Mouse (Mus musculus) hematopoietic multipotent progenitor cell, adult 10-12 weeks (in vitro differentiated cells): ENCODE data around the gene Olfr902. TPM values are rescaled to one million over a fixed set of nuclear protein-coding genes. Genes with fewer than 3 reads are reported as not detected.

Source experiments
- polyA plus RNA-seq: library from polyadenylated mRNA; stranded (reverse); fragments of >175 nt; gene quantifications from 2 replicates; pipeline ENCODE4 v1.2.3, GENCODE M21; 2012; ENCODE audit warnings: low replicate concordance

Olfr902 gene
- polyA plus RNA-seq, result not detected in 2 replicates

DNA sequence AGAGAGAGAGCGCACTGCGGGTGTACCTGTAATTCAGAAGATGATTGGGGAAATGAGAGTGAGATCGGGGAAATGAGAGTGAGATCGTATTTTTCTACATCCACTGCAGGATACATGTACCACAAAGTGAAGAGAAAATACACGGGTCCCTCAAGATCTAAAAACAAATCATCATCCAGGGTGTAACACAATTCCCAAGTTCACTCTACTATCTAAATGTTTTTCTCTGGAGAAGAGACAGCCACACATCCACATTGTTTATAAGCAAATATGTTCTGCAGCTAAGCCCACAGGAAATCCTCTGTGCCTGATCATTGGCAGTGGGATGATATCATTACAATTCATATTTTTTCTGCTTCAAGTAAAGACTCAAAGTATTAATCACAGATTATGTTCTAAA is at the start of gene Olfr902:
Gene Olfr902 (plus strand): TSS at position 301 of the 400 bp plus-strand sequence.

DNA sequence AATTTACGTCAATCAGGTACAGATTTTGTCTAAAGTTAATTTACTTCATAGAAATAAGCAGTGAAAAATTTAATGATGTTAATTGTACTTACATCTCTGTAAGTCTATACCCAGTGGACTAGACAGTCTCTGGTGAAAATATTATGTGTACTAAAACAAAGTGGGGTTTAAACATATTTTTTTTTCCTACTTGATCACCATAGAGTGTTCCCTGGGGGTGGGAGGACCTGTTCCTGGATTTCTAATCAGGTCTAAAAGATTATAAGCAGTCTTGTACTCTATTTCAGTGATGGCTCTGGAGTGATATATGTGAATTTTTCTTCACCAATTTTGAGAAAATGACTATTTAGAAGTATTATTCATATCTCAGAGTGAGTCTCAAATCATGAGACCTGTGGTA is 46.1 kb upstream of the Olfr902 start, which contains the start of gene Olfr147:
Gene Olfr147 (plus strand): TSS at position 301 of the 400 bp plus-strand sequence.

DNA sequence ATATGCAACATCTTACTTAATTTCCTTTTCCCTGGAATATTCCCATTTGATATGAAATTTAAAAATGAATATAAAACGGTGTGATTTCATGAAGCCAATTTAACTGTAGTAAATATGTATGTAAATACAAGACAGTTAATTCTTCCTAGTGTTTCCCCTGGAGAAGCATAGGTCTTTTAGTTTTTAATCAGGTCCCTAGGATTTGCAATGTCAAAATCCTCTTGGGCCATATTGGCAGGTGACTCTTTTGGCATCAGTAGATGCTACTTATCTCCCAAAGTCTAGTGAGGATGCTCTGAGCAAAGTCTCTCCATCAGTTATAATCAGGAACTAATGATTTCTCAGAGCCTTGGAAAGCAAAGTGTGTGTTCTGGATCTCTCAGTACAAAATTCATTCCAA is 18.3 kb upstream of the Olfr902 start, which contains the start of gene Olfr901:
Gene Olfr901 (plus strand): TSS at position 301 of the 400 bp plus-strand sequence.

DNA sequence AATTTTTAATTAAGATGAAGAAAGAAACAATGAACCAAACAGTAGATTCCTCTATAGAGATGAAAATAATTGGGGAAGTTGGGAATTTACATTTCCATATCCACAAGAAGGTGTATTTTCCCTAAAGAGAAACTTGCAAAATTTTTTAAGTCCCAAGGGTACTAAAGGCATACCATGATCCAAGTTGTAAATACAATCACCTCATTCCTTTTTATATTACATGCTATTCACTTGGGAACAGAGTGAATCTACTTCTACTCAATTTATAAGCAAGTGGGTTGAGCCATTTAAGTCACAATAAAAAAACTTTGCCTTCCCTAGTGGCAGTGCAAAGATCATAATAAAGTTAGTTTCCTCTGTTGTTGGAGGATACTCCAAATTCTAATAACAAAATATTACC is 15.4 kb downstream of the Olfr902 start, which contains the start of gene Olfr904:
Gene Olfr904 (plus strand): TSS at position 301 of the 400 bp plus-strand sequence.

DNA sequence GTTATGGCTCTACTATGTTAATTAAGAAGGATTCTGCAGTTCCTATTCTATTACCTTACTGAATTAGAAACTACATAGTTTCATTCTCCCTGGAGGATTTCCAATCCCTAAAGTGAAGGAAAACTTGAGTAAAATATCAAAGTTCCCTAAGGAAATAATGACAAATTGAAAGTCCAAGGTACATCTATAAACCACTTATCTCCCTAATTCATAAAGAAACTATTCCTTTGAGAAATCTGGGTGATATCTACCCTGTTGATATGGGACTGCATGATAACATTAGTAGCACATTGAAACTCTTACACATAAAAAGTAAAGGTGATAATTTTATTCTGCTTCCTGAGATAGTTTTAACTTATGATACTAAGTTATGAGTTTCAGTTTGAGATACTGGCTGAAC is 23.4 kb downstream of the Olfr902 start, which contains the start of gene Olfr905:
Gene Olfr905 (plus strand): TSS at position 301 of the 400 bp plus-strand sequence.

DNA sequence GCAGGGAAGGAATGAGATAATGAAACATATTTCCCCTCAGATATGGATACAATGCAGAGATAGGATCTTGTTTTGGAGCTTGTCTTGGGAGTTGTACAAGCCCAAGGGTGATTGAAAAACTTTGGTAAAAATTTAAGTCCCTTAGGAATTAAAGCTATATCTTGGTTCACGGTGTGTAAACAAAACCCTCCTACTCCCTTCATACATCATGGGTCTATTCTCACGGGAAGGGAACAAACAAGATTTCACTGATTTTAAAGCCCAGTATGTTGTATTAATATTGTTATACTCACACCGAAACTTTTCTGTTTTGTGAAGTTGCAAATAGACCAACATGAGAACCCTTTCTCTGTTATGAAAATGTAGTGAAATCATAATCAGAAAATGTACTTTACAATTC is 39.3 kb downstream of the Olfr902 start, which contains the start of gene Olfr906:
Gene Olfr906 (plus strand): TSS at position 301 of the 400 bp plus-strand sequence.

DNA sequence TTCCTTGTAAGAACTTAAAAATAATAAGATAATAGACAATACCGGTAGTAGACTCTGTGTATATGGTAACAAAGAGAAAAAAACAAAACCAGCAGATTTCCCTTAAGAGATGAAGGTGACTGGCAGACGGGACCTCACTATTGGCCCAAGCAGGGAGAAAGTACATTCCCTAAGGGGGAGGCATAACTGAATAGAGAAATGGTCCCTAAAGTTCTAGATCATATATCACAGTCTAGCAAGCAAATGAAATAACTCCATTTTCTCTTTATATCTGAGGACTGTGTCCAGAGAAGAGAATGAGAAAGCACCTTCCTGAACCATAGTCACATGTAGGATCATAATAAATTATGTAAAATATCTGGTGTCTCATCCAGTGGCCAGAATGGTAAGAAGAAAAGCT is 48.0 kb downstream of the Olfr902 start, which contains the start of gene Olfr907:
Gene Olfr907 (plus strand): TSS at position 301 of the 400 bp plus-strand sequence.

Other genes with a start within 250 kb of the Olfr902 start
- not detected in 2 replicates for gene Olfr893, start 239.3 kb upstream of the Olfr902 start, polyA plus RNA-seq
- not detected in 2 replicates for gene Olfr894, start 229.6 kb upstream of the Olfr902 start, polyA plus RNA-seq
- not detected in 2 replicates for gene Olfr143, start 194.9 kb upstream of the Olfr902 start, polyA plus RNA-seq
- not detected in 2 replicates for gene Olfr895, start 179.8 kb upstream of the Olfr902 start, polyA plus RNA-seq
- gene Olfr896-ps1, start 156.5 kb upstream of the Olfr902 start, polyA plus RNA-seq, result 0.05 TPM in 1 of 2 replicates, not detected in the other
- 0.02 TPM in 1 of 2 replicates, not detected in the other for gene Olfr25, start 118.6 kb upstream of the Olfr902 start, polyA plus RNA-seq
- not detected in 2 replicates for gene Olfr898, start 99.2 kb upstream of the Olfr902 start, polyA plus RNA-seq
- not detected in 2 replicates for gene Olfr250, start 80.8 kb upstream of the Olfr902 start, polyA plus RNA-seq
- gene Olfr251, start 70.6 kb upstream of the Olfr902 start, polyA plus RNA-seq, result not detected in 2 replicates
- not detected in 2 replicates for gene Olfr147, start 46.0 kb upstream of the Olfr902 start, polyA plus RNA-seq
- not detected in 2 replicates for gene Olfr901, start 18.2 kb upstream of the Olfr902 start, polyA plus RNA-seq
- gene Olfr904, start 15.5 kb downstream of the Olfr902 start, polyA plus RNA-seq, result not detected in 2 replicates
- gene Olfr905, start 23.5 kb downstream of the Olfr902 start, polyA plus RNA-seq, result not detected in 2 replicates
- not detected in 2 replicates for gene Olfr906, start 39.4 kb downstream of the Olfr902 start, polyA plus RNA-seq
- not detected in 2 replicates for gene Olfr907, start 48.1 kb downstream of the Olfr902 start, polyA plus RNA-seq
- gene Olfr911-ps1, start 73.9 kb downstream of the Olfr902 start, polyA plus RNA-seq, result not detected in 2 replicates
- gene Olfr910, start 90.2 kb downstream of the Olfr902 start, polyA plus RNA-seq, result not detected in 2 replicates
- gene Olfr912, start 132.5 kb downstream of the Olfr902 start, polyA plus RNA-seq, result not detected in 2 replicates
- gene Olfr913, start 145.1 kb downstream of the Olfr902 start, polyA plus RNA-seq, result not detected in 2 replicates
- not detected in 2 replicates for gene Olfr914, start 157.4 kb downstream of the Olfr902 start, polyA plus RNA-seq
- gene Olfr916, start 212.2 kb downstream of the Olfr902 start, polyA plus RNA-seq, result not detected in 2 replicates
- gene Olfr917, start 218.2 kb downstream of the Olfr902 start, polyA plus RNA-seq, result not detected in 2 replicates
- not detected in 2 replicates for gene Olfr918, start 226.9 kb downstream of the Olfr902 start, polyA plus RNA-seq